Mouse (Mus musculus) erythroblast, embryonic 14.5 days (primary cell): ENCODE measurements around the gene Cdk6.

ENCODE experiments used
- GATA1 ChIP-seq: IDR thresholded peaks from 2 replicates; pipeline ENCODE4 v1.6.1; 2012; ENCODE audit warnings: low read length, inconsistent platforms, mixed read lengths
- TAL1 ChIP-seq: IDR thresholded peaks from 3 replicates; pipeline ENCODE4 v1.6.1; 2012; ENCODE audit warnings: low read length, inconsistent platforms, mixed read lengths

GRCm38 (mm10) chr5:3309122-3309521, 32.2 kb upstream of the Cdk6 start:
- TF ChIP-seq GATA1 (no peak), TAL1 (no peak)
